Mouse (Mus musculus): ENCODE measurements around the gene Foxp1. TPM values are rescaled to one million over a fixed set of nuclear protein-coding genes. Genes with fewer than 3 reads are reported as not detected.

Gene Foxp1
- total RNA-seq, 4 experiments from 2014 or later, result 90.9 to 101 (median 95.2) TPM

- no peak for DNase-seq (ENCODE audit: low spot score in 2 of 2)
Measured at GRCm38 (mm10) chr6:99188366-99189216, 333.9 kb downstream of the Foxp1 start.

GRCm38 (mm10) chr6:99187914-99188313, 334.6 kb downstream of the Foxp1 start:
- DNase-seq (ENCODE audit: low spot score in 2 of 2), result no peak

- DNase-seq (ENCODE audit: low spot score in 2 of 2), result no peak
Measured at GRCm38 (mm10) chr6:99187415-99187814, 335.1 kb downstream of the Foxp1 start.

GRCm38 (mm10) chr6:99186569-99186968, 336.0 kb downstream of the Foxp1 start:
- no peak for DNase-seq (ENCODE audit: low spot score in 2 of 2)

- DNase-seq (ENCODE audit: low spot score in 2 of 2), result no peak
Measured at GRCm38 (mm10) chr6:99185797-99186196, 336.7 kb downstream of the Foxp1 start.

GRCm38 (mm10) chr6:99184051-99184450, 338.5 kb downstream of the Foxp1 start:
- no peak for DNase-seq (ENCODE audit: low spot score in 2 of 2)

- no peak for DNase-seq (ENCODE audit: low spot score in 2 of 2)
Measured at GRCm38 (mm10) chr6:99182777-99183176, 339.7 kb downstream of the Foxp1 start.

- no peak for DNase-seq (ENCODE audit: low spot score in 2 of 2)
Measured at GRCm38 (mm10) chr6:99176216-99176615, 346.3 kb downstream of the Foxp1 start.

- DNase-seq (ENCODE audit: low spot score in 2 of 2), result no peak
Measured at GRCm38 (mm10) chr6:99175377-99175776, 347.1 kb downstream of the Foxp1 start.

GRCm38 (mm10) chr6:99173902-99174210, 348.7 kb downstream of the Foxp1 start:
- no peak for DNase-seq (ENCODE audit: low spot score in 2 of 2)

GRCm38 (mm10) chr6:99173066-99173901, 349.2 kb downstream of the Foxp1 start:
- DNase-seq (ENCODE audit: low spot score in 2 of 2), result no peak

- DNase-seq (ENCODE audit: low spot score in 2 of 2), result no peak
Measured at GRCm38 (mm10) chr6:99172589-99172986, 349.9 kb downstream of the Foxp1 start.

GRCm38 (mm10) chr6:99171901-99172588, 350.5 kb downstream of the Foxp1 start:
- DNase-seq (ENCODE audit: low spot score in 2 of 2), result no peak

- DNase-seq (ENCODE audit: low spot score in 2 of 2), result no peak
Measured at GRCm38 (mm10) chr6:99171281-99171825, 351.2 kb downstream of the Foxp1 start.

GRCm38 (mm10) chr6:99168727-99169126, 353.8 kb downstream of the Foxp1 start:
- DNase-seq (ENCODE audit: low spot score in 2 of 2), result no peak

GRCm38 (mm10) chr6:99167001-99167400, 355.5 kb downstream of the Foxp1 start:
- DNase-seq (ENCODE audit: low spot score in 2 of 2), result no peak

- DNase-seq (ENCODE audit: low spot score in 2 of 2), result peak in 1 of 2 experiments; percentile 11
Measured at GRCm38 (mm10) chr6:99166169-99166568, 356.4 kb downstream of the Foxp1 start.

- no peak for DNase-seq (ENCODE audit: low spot score in 2 of 2)
Measured at GRCm38 (mm10) chr6:99164760-99165159, 357.8 kb downstream of the Foxp1 start.

- DNase-seq (ENCODE audit: low spot score in 2 of 2), result no peak
Measured at GRCm38 (mm10) chr6:99162716-99163115, 359.8 kb downstream of the Foxp1 start.

- DNase-seq (ENCODE audit: low spot score in 2 of 2), result no peak
Measured at GRCm38 (mm10) chr6:99160348-99160693, 362.2 kb downstream of the Foxp1 start.

- no peak for DNase-seq (ENCODE audit: low spot score in 2 of 2)
Measured at GRCm38 (mm10) chr6:99159452-99160347, 362.8 kb downstream of the Foxp1 start.
